Comparison of ENCODE assay signal across 8 mouse cellular contexts in genomic region chr2:30743976-30744620, GRCm38 (mm10). TPM values are rescaled to one million over a fixed set of nuclear protein-coding genes. Genes with fewer than 3 reads are reported as not detected.
DNase-seq lines count a peak whose midpoint lies in the region; ATAC-seq lines count a peak whose summit lies in the region.

No protein-coding gene starts in this region.

- 10% methylated on average over 15 of the region's 15 CpGs for WGBS in heart, embryonic 12.5 days
- 4% methylated on average over 15 of the region's 15 CpGs for WGBS in midbrain, embryonic 13.5 days

- H3K9ac ChIP-seq in heart, embryonic 12.5 days: peak overlapping the region; percentile 60
- H3K9ac ChIP-seq in midbrain, embryonic 13.5 days (replicated peaks): peak overlapping the region; percentile 42

- H3K27me3 ChIP-seq in heart, embryonic 12.5 days (replicated peaks): no peaks in the 10 kb centered on the region
- H3K27me3 ChIP-seq in midbrain, embryonic 13.5 days: no peaks in the 10 kb centered on the region

- H3K36me3 ChIP-seq in heart, embryonic 12.5 days: no peaks in the 10 kb centered on the region
- H3K36me3 ChIP-seq in midbrain, embryonic 13.5 days: no peaks in the 10 kb centered on the region

- peak; percentile 70 for ATAC-seq in heart, embryonic 12.5 days (ENCODE audit: insufficient number of reproducible peaks, low FRiP score)
- peak; percentile 78 for ATAC-seq in midbrain, embryonic 13.5 days

- peak overlapping the region; percentile 67 for H3K27ac ChIP-seq in heart, embryonic 12.5 days (ENCODE audit: poor library complexity, severe bottlenecking)
- H3K27ac ChIP-seq in midbrain, embryonic 13.5 days: peak overlapping the region; percentile 89

- peak overlapping the region; percentile 32 for H3K4me2 ChIP-seq in heart, embryonic 12.5 days
- H3K4me2 ChIP-seq in midbrain, embryonic 13.5 days (replicated peaks): peak overlapping the region; percentile 28

- peak; percentile 46 for DNase-seq in gastrocnemius, adult 18-20 months (ENCODE audit: low spot score)
- no peak for DNase-seq in gastrocnemius, postnatal 10 days
- DNase-seq in embryo, embryonic 11.5 days (ENCODE audit: low read depth, low spot score): peak; percentile 63
- DNase-seq in kidney, adult 9 months: peak; percentile 67
- no peak for DNase-seq in B cell, adult 2 months
- no peak for DNase-seq in left cerebral cortex, postnatal 25 days (ENCODE audit: low spot score in 2 of 2)

- peaks cover 28% of the 10 kb centered on the region for H3K4me1 ChIP-seq in heart, embryonic 12.5 days (replicated peaks)
- peaks cover 22% of the 10 kb centered on the region for H3K4me1 ChIP-seq in midbrain, embryonic 13.5 days (replicated peaks)

- H3K4me3 ChIP-seq in heart, embryonic 12.5 days: no peak overlapping the region
- H3K4me3 ChIP-seq in midbrain, embryonic 13.5 days (replicated peaks): no peak overlapping the region

- H3K9me3 ChIP-seq in heart, embryonic 12.5 days (replicated peaks): peaks cover 6% of the 10 kb centered on the region; the same call in 1 of the 2 replicates
- no peaks in the 10 kb centered on the region for H3K9me3 ChIP-seq in midbrain, embryonic 13.5 days

- intact Hi-C loops in left cerebral cortex, postnatal 25 days (cut with DNase I): no loop called here

RNA-seq across cellular contexts. Expression of gene 1700001O22Rik, which starts 59.4 kb away (rescaled TPM):
- 1 to 10 TPM; 2.4 to 8.2 TPM for total RNA-seq in gastrocnemius, adult 18-20 months (2021)
- 1 to 10 TPM in 1 of 2 experiments, under 1 TPM in 1; 0.33 to 1.1 TPM for total RNA-seq in gastrocnemius, postnatal 10 days (2021)
- polyA plus RNA-seq in heart, embryonic 12.5 days (2016; fragmentation: Nextera tagmentation; extraction: Ambion mirVana): 1.0 and 2.2 TPM in 2 replicates
- 1.1 and 1.3 TPM in 2 replicates for polyA plus RNA-seq in midbrain, embryonic 13.5 days (2015; fragmentation: Nextera tagmentation; extraction: Ambion mirVana)
- 1 to 10 TPM; 6.8 to 7.0 TPM for total RNA-seq in left cerebral cortex, postnatal 25 days (2021)

Comparison
In these comparisons a context has a peak if more than half of its experiments do, and no peak if none do; other contexts are left out.
1. DNase-seq: peak in gastrocnemius, adult 18-20 months (single experiment), embryo, embryonic 11.5 days (single experiment) and kidney, adult 9 months (single experiment); none in gastrocnemius, postnatal 10 days (single experiment), B cell, adult 2 months (0 of 2) and left cerebral cortex, postnatal 25 days (0 of 2).